Mouse (Mus musculus): ENCODE results near the gene Tmeff1.

- TF ChIP-seq CTCF (conservative IDR thresholded peaks at IDR 0.05; ENCODE audit: low read length): no peak
- TF ChIP-seq POU5F1 (IDR thresholded peaks at IDR 0.05; ENCODE audit: borderline replicate concordance, low read length): no peak
- TF ChIP-seq NANOG (IDR thresholded peaks at IDR 0.05; ENCODE audit: borderline replicate concordance, low read length): no peak
Measured at GRCm38 (mm10) chr4:48541526-48542250, 43.3 kb upstream of the Tmeff1 start.
